Mouse (Mus musculus): Measurements from ENCODE around the gene Npepps.
"Not testable (repeated sequence)": the region's sequence is repeated elsewhere in the genome, so short reads cannot be mapped to it uniquely, and the experiment has no call there.

Gene Npepps

DNA sequence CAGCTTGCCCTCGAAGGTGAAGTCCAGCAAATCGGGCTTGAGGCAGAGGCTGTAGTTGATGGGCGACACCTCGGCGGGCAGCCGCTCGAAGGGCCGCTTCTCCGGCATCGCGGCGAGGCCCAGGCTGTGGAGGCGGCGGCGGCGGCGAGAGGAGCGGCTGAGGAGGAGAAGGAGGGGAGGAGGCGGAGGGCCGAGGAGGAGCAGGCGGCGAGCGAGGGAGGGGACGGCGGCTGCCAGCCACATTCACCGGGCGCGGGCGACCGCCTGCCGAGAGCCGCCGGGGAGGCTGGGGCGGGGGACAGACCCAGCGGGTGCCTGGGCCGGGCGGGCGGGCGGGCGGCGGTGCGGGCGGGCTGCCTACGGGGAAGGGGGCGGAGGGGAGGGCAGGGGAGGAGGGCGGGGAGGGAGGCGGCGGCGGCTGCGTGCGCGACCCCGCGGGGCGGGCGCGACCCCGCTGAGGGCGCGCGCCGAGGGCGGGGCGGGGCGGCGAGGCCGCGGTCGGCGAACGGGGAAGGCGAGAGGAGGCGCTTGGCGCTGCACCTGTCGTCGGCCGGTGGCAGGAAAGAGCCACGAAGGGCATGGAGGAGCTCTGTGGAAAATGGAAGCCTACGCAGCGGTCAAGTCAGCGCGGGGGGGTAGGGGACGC lies at the start of gene Npepps:
Gene Npepps, minus strand, starts transcription at position 423 of the 646 bp plus-strand sequence.
- peak; percentile 86 for DNase-seq

DNA sequence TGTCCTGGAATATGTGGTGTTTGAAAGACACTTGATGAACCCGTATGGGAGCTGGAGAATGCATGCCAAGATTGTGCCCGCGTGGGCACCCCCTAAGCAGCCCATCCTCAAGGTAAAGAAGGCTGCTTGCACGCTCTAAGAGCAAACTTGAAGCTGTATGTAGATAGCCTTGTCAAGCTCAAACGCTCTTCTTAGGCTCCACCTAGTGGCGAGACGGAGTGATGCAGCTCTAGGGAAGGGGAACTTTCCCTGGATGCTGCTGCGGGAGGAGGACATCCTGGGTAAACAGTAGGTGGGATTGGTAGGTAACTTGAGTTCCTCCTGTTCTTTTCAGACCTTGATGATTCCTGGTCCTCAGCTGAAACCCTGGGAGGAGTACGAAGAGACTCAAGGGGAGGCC lies 47.7 kb upstream of the Npepps start:
- peak; percentile 45 for DNase-seq

DNA sequence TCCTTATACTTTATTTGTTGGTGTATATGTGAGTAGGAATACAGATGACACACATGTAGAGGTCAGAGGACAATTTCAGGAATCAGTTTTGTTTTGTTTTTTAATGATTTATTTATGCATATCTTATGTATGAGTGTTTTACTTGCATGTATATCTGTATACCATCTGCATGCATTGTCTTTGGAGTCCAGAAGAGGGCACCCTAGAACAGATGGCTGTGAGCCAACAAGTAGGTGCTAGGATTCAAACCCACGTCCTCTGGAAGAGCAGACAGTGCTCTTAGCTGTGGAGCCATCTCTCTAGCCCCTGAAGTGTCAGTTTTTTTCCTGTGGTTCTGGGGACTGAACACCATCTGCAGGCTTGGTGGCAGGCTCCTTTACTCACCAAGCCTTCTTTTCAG lies 44.8 kb upstream of the Npepps start:
- no peak for DNase-seq

DNA sequence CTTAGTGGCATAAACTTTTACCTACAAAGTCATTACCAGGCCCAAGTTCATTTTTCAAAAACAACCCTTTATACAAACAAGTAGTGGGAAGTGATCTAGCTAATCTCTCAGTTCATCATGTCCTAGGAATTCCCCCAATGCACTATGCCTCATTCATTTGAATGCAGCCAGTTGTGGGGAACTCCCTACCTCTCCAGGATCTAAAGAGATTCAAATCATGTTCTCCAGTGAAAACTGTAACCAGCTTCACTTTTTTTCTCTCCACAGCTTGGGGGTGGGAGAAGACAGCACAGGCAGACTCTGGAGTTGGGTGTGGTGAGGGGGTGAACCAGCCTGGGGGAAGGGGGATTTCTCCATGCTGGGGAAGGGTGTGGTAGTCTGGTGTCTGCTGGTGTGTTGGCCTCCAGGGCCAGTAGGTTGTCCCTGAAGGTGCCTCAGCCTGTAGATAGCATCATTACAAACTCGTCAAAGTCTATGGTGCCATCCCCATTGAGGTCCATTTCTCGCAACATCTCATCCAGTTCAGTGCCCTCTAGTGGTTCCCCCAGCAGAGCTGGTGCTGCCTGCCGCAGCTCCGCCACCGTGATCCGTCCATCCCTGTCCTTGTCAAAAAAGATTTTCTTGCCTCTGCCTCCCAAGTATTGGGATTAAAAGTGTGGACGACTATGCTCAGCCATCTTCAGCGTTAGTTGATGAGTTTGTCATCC lies 41.6 kb upstream of the Npepps start:
- DNase-seq = not testable (repeated sequence)

GRCm38 (mm10) chr11:97321197-97321596 lies 40.8 kb upstream of the Npepps start:
- no peak for DNase-seq

- peak; percentile 99 for DNase-seq
Observed at GRCm38 (mm10) chr11:97315504-97316503, 35.4 kb upstream of the Npepps start, which contains the start of gene Mrpl45. Gene Mrpl45 (plus strand): TSS chr11:97315716.

GRCm38 (mm10) chr11:97314751-97315503 lies 34.5 kb upstream of the Npepps start:
- no peak for DNase-seq

GRCm38 (mm10) chr11:97314110-97314509 lies 33.7 kb upstream of the Npepps start:
- DNase-seq = no peak

DNA sequence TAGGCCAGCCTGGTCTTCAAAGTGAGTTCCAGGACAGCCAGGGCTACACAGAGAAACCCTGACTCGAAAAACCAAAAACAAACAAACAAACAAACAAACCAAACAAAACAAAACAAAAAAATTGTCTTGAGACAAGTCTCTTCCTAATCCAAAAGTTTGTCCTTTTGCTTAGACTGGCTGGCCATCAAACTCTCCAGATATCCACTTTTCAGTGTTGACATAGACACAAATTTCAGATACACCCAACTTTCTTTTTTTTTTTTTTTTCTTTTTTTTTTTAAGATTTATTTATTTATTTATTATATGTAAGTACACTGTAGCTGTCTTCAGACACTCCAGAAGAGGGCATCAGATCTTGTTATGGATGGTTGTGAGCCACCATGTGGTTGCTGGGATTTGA lies 32.4 kb upstream of the Npepps start:
- not testable (repeated sequence) for DNase-seq

- no peak for DNase-seq
Observed at GRCm38 (mm10) chr11:97310895-97311631, 30.6 kb upstream of the Npepps start.

GRCm38 (mm10) chr11:97309911-97310571 lies 29.6 kb upstream of the Npepps start:
- peak; percentile 58 for DNase-seq

DNA sequence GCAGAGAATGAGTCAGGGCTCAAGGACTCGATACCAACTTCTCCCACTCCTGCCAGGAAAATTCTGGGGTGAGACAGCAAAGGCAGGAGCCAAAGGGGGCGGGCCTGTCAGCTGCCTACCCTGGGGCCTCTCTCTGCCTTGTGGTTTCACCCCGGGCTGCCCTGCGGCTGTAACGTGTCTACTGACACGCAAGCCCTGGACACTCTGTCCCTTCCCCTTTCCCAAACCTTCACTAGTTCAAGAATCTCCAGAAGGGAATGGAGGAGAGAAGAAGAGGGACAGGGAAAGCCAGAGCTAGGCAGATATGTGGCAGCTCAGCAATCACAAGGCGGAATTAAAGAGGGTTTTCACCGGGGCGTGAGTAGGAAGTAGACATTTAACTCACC lies 29.0 kb upstream of the Npepps start:
- DNase-seq = peak; percentile 18

GRCm38 (mm10) chr11:97308806-97309450 lies 28.5 kb upstream of the Npepps start:
- no peak for DNase-seq

GRCm38 (mm10) chr11:97307294-97308069 lies 27.0 kb upstream of the Npepps start:
- DNase-seq = no peak

GRCm38 (mm10) chr11:97304631-97305030 lies 24.2 kb upstream of the Npepps start:
- no peak for DNase-seq

DNA sequence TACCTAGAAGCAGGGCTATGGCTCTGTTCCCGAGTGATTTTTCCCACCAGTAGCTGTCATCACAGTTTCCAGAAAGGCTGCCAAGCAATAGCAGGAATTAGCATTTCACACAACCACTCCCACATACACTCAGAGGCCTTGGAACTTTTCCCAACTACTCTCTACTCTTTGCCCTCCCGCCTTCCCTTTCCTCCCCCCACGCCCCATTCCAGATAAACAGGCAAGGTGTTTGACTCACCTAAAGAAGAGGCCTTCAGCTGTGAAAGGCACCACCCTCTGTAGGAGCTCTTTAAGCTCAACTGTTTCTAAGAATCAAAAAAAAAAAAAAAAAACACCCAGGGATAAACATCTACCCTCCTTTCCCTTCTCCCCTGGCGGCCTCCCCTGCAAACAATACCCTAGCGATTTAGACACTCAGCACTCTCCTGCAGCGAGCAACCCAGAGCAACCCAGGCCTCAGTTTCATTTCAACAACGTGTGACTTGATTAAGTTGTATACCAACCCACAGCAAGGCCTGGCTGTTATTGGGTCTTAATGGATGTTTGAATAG lies 21.9 kb upstream of the Npepps start:
- DNase-seq = no peak

DNA sequence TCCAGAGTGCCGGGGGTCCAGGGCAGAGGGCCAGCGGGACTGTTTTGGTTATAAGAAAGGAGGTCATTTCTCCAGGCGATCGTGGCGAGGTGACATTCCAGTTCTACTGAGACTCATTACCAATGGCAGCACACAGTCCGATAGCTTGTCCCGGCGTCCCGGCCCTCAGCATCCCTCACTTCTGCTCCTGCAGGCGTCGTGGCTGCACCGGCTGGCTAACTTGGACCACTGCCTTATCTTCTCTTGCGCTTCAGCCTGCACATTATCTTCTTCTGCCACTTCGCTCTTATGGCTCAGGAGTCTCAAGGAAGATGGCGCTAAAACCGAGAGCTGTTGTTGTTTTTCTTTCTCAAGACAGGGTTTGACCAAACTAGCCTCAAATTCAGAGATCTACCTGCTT lies 21.0 kb upstream of the Npepps start:
- DNase-seq = no peak

DNA sequence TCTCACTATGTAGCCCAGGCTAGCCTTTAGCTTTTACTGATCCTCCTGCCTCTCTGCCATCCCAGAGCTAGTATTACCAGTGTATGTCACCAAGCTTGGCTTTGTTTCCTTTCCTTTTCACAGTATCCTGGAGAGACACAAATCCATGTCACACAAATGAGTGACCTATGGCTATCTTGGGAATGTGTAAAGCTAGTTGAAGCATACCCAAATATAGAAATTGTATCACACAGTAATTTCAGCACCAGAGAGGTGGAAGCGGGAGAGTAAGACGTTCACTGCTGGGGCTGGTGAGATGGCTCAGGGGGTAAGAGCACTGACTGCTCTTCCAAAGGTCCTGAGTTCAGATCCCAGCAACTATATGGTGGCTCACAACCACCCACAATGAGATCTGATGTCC lies 19.5 kb upstream of the Npepps start:
- DNase-seq = no peak

GRCm38 (mm10) chr11:97296542-97296941 lies 16.1 kb upstream of the Npepps start:
- no peak for DNase-seq

DNA sequence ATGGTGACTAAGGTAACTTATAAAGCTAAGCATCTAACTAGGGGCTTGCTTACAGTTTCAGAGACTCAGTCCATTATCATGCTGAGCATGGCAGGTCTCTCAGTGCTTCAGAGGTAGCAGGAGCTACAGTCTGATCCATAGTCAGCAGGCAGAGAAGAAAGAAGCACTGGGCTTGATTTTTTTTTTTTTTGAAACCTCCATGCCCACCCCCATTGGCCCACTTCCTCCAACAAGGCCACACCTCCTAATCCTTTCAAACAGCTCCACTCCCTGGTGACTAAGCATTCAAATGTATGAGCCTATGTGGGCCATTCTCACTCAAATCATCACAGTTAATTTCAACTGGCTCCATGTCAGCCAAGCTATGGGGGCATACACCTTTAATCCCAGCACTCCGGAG lies 12.3 kb upstream of the Npepps start:
- DNase-seq = no peak

All from thymus, postnatal 25 days (tissue).